Mouse (Mus musculus) lung, postnatal 4 days (tissue): ENCODE results near the gene Bmt2.

ENCODE experiments used
- DNase-seq, 2 experiments: peaks; one replicate each; pipeline ENCODE4 v3.0.0; 2021

Bmt2 gene

DNA sequence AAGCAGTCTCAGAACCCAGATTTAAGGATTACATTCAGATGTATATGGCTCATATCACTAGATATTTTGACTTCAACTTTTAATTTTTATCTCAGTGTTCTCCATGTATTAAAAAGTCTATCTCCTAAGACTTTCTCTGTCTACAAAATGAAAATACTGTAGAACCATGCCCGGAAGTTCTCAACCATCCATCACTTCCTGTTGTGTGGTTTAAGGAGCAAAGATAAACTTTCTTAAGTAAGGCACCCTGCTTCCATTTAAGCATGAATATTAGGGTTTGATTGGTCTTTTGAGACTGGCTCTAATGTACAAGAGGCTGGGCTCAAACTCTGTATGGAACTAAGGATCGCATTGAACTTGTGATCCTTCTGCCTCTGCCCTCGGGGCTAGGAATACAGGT is 63.2 kb downstream of the Bmt2 start:
- no peak for DNase-seq

GRCm38 (mm10) chr6:13613671-13614070 is 64.1 kb downstream of the Bmt2 start:
- no peak for DNase-seq

DNA sequence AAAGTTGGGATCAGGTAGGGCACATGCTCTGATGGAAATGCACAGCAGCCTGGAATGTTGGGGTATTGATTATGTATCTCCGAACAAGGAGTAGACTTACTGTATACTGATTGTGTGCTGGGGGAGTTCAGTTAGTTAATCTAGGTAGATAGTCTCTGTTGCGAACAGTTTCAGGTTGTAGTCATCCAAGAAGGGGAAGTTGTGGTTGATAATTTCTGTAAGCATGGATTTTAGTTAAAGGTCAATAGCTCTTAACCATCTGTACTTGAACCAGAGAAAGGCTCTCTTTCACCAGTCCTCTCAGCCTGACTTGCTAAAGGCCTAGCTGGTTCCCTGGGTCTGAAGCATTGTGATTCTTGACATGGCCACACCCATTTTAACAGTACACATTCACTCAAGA is 66.9 kb downstream of the Bmt2 start:
- no peak for DNase-seq

GRCm38 (mm10) chr6:13609353-13610140 is 68.2 kb downstream of the Bmt2 start:
- no peak for DNase-seq

- peak; percentile 95 to 96 for DNase-seq
Measured at GRCm38 (mm10) chr6:13607621-13608493, 69.9 kb downstream of the Bmt2 start, which contains the start of gene Tmem168. Gene Tmem168, minus strand, starts transcription at chr6:13608100.

DNA sequence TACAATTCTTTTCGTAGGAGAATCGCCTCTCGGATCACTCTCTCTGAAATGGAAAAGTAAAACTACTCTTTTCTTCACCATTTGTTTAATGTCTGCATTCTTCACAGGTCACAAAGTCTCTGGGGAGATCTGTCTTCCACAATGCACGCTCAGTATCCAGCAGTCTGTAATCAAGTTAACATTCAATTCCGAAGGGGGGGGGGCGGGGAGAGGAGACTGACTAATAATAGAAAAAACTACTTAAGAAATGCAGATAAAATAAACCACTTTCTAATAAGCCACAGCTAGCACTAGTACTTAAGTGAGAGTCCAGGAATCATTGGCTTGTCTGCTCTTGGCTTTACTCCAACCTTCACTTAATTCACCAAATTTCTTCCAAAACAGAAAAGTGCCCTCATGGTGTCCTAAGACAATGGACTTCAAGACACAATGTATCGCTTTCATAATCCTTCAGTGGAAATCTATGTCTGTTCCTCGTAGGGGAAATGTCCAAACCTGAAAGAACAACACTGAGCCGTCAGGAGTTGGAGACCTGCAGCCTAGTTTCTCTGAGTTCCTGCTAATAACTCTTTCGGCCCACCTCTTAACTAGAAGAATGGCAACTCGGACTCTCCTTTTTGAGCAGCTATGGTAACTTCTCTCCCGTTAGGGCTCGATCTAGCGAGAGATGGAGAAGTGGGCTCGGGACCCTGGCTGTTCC is 70.7 kb downstream of the Bmt2 start:
- DNase-seq = no peak

- DNase-seq = no peak
Measured at GRCm38 (mm10) chr6:13606394-13606793, 71.4 kb downstream of the Bmt2 start.

GRCm38 (mm10) chr6:13603134-13603533 is 74.6 kb downstream of the Bmt2 start:
- no peak for DNase-seq

DNA sequence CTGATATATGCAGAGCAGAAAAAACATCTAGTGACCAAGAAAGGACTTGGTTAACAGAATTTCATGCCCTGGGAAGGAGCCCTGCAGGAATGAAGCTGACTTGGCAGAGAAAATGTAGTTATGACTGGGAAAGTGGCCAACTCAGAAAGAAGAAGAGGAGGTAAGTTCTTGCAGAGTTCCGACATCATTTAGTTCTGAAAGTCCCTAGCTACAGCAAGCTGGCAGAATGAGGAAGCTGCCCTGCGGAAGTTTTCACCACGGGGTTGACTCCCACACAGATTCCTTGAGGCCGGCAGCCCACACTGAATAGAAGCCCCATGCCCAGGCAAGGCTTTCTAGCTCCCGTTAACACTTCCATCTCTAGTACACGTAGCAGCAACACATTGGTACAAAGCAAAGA is 76.2 kb downstream of the Bmt2 start:
- DNase-seq = peak; percentile 42 to 62

DNA sequence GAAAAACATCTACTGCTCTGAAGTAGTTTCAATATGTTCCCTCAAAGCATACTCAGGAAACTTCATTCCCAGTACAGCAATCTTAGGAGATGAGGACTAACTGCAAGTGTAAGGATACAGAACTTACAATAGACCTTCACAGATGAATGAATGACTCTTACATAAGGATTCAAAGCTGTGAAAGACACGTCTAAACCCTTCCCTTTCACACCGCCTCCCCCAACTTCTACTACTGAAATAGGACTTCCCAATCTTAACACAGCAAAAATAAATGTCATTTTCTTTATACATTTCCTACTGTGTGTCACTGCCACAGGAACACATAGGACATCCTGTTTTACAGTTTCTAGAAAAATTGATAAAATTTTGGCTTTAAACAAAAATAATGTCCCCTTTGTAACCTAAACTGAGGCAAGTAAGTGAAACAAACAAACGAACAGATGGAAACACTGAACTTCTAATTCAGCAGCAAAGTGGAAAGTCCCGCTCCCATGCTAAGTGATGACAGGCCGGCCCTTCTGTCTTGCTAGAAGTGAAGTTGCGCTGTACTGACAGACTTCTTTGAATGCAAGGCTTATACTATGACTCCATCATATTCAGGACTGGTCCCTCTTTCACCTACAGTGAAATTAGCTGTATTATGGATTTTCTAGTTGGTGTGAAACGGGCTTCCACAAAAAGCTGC is 79.4 kb downstream of the Bmt2 start:
- DNase-seq = no peak

GRCm38 (mm10) chr6:13592729-13593345 is 84.9 kb downstream of the Bmt2 start:
- DNase-seq = no peak

GRCm38 (mm10) chr6:13586560-13586959 is 91.2 kb downstream of the Bmt2 start:
- DNase-seq = no peak

- DNase-seq = no peak
Measured at GRCm38 (mm10) chr6:13586154-13586553, 91.6 kb downstream of the Bmt2 start.

DNA sequence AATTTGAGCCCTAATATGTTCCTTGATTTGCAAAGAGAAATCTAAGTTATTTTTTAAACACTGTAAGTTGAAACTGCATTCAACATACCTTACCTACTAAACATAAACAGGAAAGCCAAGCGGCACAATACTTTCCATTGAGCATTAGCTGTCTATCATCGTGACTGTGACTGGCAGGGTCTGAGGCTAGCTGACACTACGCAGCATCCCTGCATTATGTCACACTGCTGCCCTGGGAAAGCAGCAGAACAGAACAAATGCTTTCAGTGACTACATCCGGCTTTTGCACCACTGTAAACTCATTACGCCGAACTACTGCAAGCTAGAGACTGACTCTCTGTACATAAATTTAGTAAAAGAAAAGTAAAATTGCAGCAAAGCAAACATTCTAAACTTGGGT is 93.0 kb downstream of the Bmt2 start:
- DNase-seq = no peak

DNA sequence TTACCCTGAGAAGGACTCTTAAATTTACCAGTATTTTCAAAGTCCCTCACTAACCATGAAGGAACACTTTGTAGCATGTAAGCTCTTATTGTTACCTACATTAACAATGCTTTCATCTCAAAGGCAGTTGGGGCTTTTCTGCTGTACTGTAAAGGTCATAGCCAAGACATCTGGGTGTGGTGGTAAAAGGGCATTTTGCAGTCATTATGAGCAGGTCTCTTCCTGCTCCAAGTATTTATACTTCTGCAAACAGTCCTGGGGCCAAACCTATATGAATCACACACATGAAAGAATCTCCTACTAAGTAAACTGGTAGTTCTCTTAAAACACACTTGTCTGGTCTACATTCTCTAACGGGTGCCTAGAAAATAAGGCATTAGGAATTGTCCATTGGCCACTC is 95.7 kb downstream of the Bmt2 start:
- DNase-seq = no peak
